Mouse (Mus musculus) MEL (cell line): ENCODE measurements around the gene Snd1.

Experiments used
- BHLHE40 ChIP-seq: IDR thresholded peaks from 2 replicates; pipeline ENCODE4 v1.6.1; 2012; ENCODE audit warnings: low read depth, mild to moderate bottlenecking, inconsistent platforms, low read length, improper control_type of control experiment, borderline replicate concordance
- CTCF ChIP-seq, 3 experiments: IDR thresholded peaks in 2 of 3; conservative IDR thresholded peaks in 1 of 3; 2 replicates each; pipeline ENCODE4 v1.5.1; 2011 to 2012; ENCODE audit warnings: low read length in 3 of 3, low read depth in 2 of 3, mild to moderate bottlenecking in 2 of 3, improper control_type of control experiment in 1 of 3, inconsistent platforms in 1 of 3, mixed read lengths in 1 of 3, moderate library complexity in 1 of 3; ENCODE audit not compliant: control insufficient read depth in 1 of 3, insufficient read depth in 1 of 3, poor library complexity in 1 of 3, severe bottlenecking in 1 of 3
- EP300 ChIP-seq, 2 experiments: IDR thresholded peaks; 2 replicates each; pipeline ENCODE4 v1.6.1; 2011; ENCODE audit warnings: improper control_type of control experiment in 2 of 2, low read length in 2 of 2, low read depth in 1 of 2, mild to moderate bottlenecking in 1 of 2
- POLR2A ChIP-seq, 2 experiments: IDR thresholded peaks; 2 replicates each; pipeline ENCODE4 v1.6.1; 2011 to 2012; ENCODE audit warnings: low read length in 2 of 2, mild to moderate bottlenecking in 2 of 2, control low read depth in 1 of 2, improper control_type of control experiment in 1 of 2, low read depth in 1 of 2, moderate library complexity in 1 of 2; ENCODE audit not compliant: control insufficient read depth in 1 of 2, insufficient read depth in 1 of 2, poor library complexity in 1 of 2
- POLR2AphosphoS2 ChIP-seq: IDR thresholded peaks from 2 replicates; pipeline ENCODE4 v1.6.1; 2011; ENCODE audit warnings: low read length, improper control_type of control experiment
- RCOR1 ChIP-seq: IDR thresholded peaks from 2 replicates; pipeline ENCODE4 v1.6.1; 2012; ENCODE audit warnings: low read depth, mild to moderate bottlenecking, inconsistent platforms, low read length, improper control_type of control experiment
- SMC3 ChIP-seq: IDR thresholded peaks from 2 replicates; pipeline ENCODE4 v1.6.1; 2011; ENCODE audit warnings: low read depth, low read length, improper control_type of control experiment
- UBTF ChIP-seq: IDR thresholded peaks from 2 replicates; pipeline ENCODE4 v1.6.1; 2012; ENCODE audit warnings: low read depth, mild to moderate bottlenecking, inconsistent platforms, low read length, improper control_type of control experiment, moderate library complexity, borderline replicate concordance; ENCODE audit not compliant: insufficient read depth
- ZC3H11A ChIP-seq: IDR thresholded peaks from 2 replicates; pipeline ENCODE4 v1.6.1; 2012; ENCODE audit warnings: low read depth, mild to moderate bottlenecking, inconsistent platforms, low read length, improper control_type of control experiment
- ZKSCAN1 ChIP-seq: IDR thresholded peaks from 2 replicates; pipeline ENCODE4 v1.6.1; 2012; ENCODE audit warnings: low read depth, mild to moderate bottlenecking, inconsistent platforms, low read length, improper control_type of control experiment, moderate library complexity
- ZMIZ1 ChIP-seq: IDR thresholded peaks from 2 replicates; pipeline ENCODE4 v1.6.1; 2012; ENCODE audit warnings: low read depth, mild to moderate bottlenecking, inconsistent platforms, low read length, improper control_type of control experiment, moderate library complexity
- ZNF384 ChIP-seq: IDR thresholded peaks from 2 replicates; pipeline ENCODE4 v1.6.1; 2012; ENCODE audit warnings: low read depth, mild to moderate bottlenecking, inconsistent platforms, low read length, improper control_type of control experiment

DNA sequence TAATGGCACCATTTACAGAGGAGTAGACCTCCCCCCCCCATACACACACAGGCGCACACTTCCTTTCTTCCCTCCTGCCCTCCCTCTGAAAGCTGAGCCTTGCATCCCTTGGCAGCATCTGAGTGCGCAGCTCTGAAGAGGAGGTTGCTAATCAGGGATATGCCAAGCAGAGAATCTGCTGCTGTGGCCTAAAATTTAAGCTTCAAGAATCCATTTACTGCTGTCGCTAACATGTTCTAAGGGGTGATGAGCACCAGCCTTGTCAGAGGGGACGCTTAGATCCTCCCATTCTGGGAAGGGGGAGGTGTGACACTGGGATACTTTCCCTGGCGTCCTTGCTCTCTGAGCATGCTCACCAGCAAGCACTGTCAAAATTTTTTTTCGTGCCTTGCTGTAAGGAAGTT lies 67.4 kb downstream of the Snd1 start:
- TF ChIP-seq UBTF (no peak), CTCF (IDR thresholded peaks at IDR 0.05 in 2 of 3, conservative IDR thresholded peaks at IDR 0.05 in 1 of 3; ENCODE audit: control insufficient read depth in 1 of 3, insufficient read depth in 1 of 3, low read depth in 2 of 3, low read length in 3 of 3, poor library complexity in 1 of 3, severe bottlenecking in 1 of 3) (no peak), EP300 (IDR thresholded peaks at IDR 0.05; ENCODE audit: low read depth in 1 of 2, low read length in 2 of 2) (no peak), ZC3H11A (no peak), POLR2AphosphoS2 (no peak), SMC3 (no peak), RCOR1 (no peak), BHLHE40 (no peak), POLR2A (IDR thresholded peaks at IDR 0.05; ENCODE audit: control insufficient read depth in 1 of 2, insufficient read depth in 1 of 2, low read depth in 1 of 2, low read length in 2 of 2, poor library complexity in 1 of 2) (no peak), ZKSCAN1 (no peak), ZMIZ1 (no peak), ZNF384 (no peak)
